Mouse (Mus musculus) brain, embryonic 14.5 days (tissue): ENCODE results near the gene Gtf2f2. TPM values are rescaled to one million over a fixed set of nuclear protein-coding genes. Genes with fewer than 3 reads are reported as not detected.

Experiments
- DNase-seq: peaks from one replicate; pipeline ENCODE4 v3.0.0-alpha.2; 2011; ENCODE audit warnings: low read depth
- CTCF ChIP-seq: fragments of 200-500 bp; IDR thresholded peaks from 2 replicates; pipeline ENCODE4 v1.5.1; 2012; ENCODE audit warnings: inconsistent platforms, mild to moderate bottlenecking, moderate library complexity, borderline replicate concordance; ENCODE audit not compliant: insufficient read depth, insufficient read length; ENCODE audit errors: extremely low read depth
- POLR2A ChIP-seq: fragments of 200-500 bp; IDR thresholded peaks from 2 replicates; pipeline ENCODE4 v1.6.1; 2012; ENCODE audit warnings: mild to moderate bottlenecking, inconsistent platforms, borderline replicate concordance; ENCODE audit not compliant: poor library complexity, insufficient read depth, insufficient read length, severe bottlenecking; ENCODE audit errors: extremely low read depth
- polyA plus RNA-seq: library from polyadenylated mRNA; depleted of rRNA; stranded (reverse); fragments of >200 nt; gene quantifications from 2 replicates; pipeline ENCODE4 v1.2.3, GENCODE M21; 2012

The Gtf2f2 gene
- polyA plus RNA-seq, 1 experiment, result 22.6 TPM

- peak; percentile 88 for DNase-seq
- TF ChIP-seq POLR2A (no peak), CTCF (peak; percentile 49; the same call in 1 of the 2 replicates)
Measured at GRCm38 (mm10) chr14:75962250-75962649, 48.4 kb downstream of the Gtf2f2 start.

- DNase-seq, result no peak
- TF ChIP-seq CTCF (no peak), POLR2A (no peak)
Measured at GRCm38 (mm10) chr14:75954766-75955165, 55.9 kb downstream of the Gtf2f2 start, which contains the start of gene Kctd4. Kctd4 (plus strand) TSS chr14:75955009.

GRCm38 (mm10) chr14:75953011-75953410 lies 57.7 kb downstream of the Gtf2f2 start:
- no peak for DNase-seq
- no peak for TF ChIP-seq POLR2A
- TF ChIP-seq CTCF, result no peak

- DNase-seq, result peak; percentile 50
- TF ChIP-seq POLR2A, result no peak
- TF ChIP-seq CTCF, result no peak
Measured at GRCm38 (mm10) chr14:75947674-75948073, 63.0 kb downstream of the Gtf2f2 start.

- TF ChIP-seq CTCF, result no peak
- DNase-seq, result no peak
Measured at GRCm38 (mm10) chr14:75942365-75942764, 68.3 kb downstream of the Gtf2f2 start.

- DNase-seq, result no peak
- TF ChIP-seq CTCF (no peak), POLR2A (no peak)
Measured at GRCm38 (mm10) chr14:75941500-75941899, 69.2 kb downstream of the Gtf2f2 start.

- TF ChIP-seq CTCF (no peak), POLR2A (no peak)
Measured at GRCm38 (mm10) chr14:75937714-75938113, 73.0 kb downstream of the Gtf2f2 start.

GRCm38 (mm10) chr14:75934359-75934758 lies 76.3 kb downstream of the Gtf2f2 start:
- no peak for DNase-seq
- no peak for TF ChIP-seq POLR2A
- peak; percentile 9; the same call in 1 of the 2 replicates for TF ChIP-seq CTCF

More at GRCm38 (mm10) chr14:75937714-75938113, 73.0 kb downstream of the Gtf2f2 start:
- no peak for DNase-seq

GRCm38 (mm10) chr14:75931266-75931665 lies 79.4 kb downstream of the Gtf2f2 start:
- DNase-seq, result no peak

GRCm38 (mm10) chr14:75929713-75930112 lies 81.0 kb downstream of the Gtf2f2 start:
- DNase-seq, result peak; percentile 31

More at GRCm38 (mm10) chr14:75931266-75931665, 79.4 kb downstream of the Gtf2f2 start:
- TF ChIP-seq POLR2A, result no peak
- TF ChIP-seq CTCF, result no peak

- peak; percentile 77 for DNase-seq
- TF ChIP-seq POLR2A (no peak), CTCF (no peak)
Measured at GRCm38 (mm10) chr14:75923314-75924052, 87.2 kb downstream of the Gtf2f2 start.

GRCm38 (mm10) chr14:75912665-75913064 lies 98.0 kb downstream of the Gtf2f2 start:
- no peak for DNase-seq
- TF ChIP-seq CTCF, result no peak
- no peak for TF ChIP-seq POLR2A

- no peak for DNase-seq
Measured at GRCm38 (mm10) chr14:75911968-75912367, 98.7 kb downstream of the Gtf2f2 start.

GRCm38 (mm10) chr14:75906931-75907330 lies 103.7 kb downstream of the Gtf2f2 start:
- TF ChIP-seq CTCF, result no peak
- no peak for TF ChIP-seq POLR2A
- no peak for DNase-seq

More at GRCm38 (mm10) chr14:75911968-75912367, 98.7 kb downstream of the Gtf2f2 start:
- no peak for TF ChIP-seq CTCF
- TF ChIP-seq POLR2A, result no peak
